Mouse (Mus musculus) left cerebral cortex, postnatal 14 days (tissue): ENCODE data around the gene St3gal3. TPM values are rescaled to one million over a fixed set of nuclear protein-coding genes. Genes with fewer than 3 reads are reported as not detected.

ENCODE experiments used
- DNase-seq, 2 experiments: peaks; one replicate each; pipeline ENCODE4 v3.0.0; 2021 to 2022; ENCODE audit warnings: low spot score in 2 of 2, mixed read lengths in 1 of 2
- intact Hi-C: fragments of 180-260 bp; cut with DNase I; formaldehyde crosslinking; loops from one replicate; pipeline ENCODE4 v1.15.1; 2025
- long read RNA-seq, 2 experiments: library from polyadenylated mRNA; stranded (forward); transcript quantifications; one replicate each; pipeline ENCODE4 v2.0.0; 2021
- total RNA-seq, 2 experiments: library from RNA; stranded (reverse); gene quantifications; 2 replicates each; pipeline ENCODE4 v1.2.3; 2021

The St3gal3 gene
- 10 to 100 TPM; 41.4 to 45.3 TPM for total RNA-seq
- long read RNA-seq, experiment 1, partial matches to known transcripts, result 1 of 18 reads
- long read RNA-seq, experiment 1, other reads (novel, unspliced or antisense), result 15 of 18 reads
- long read RNA-seq, experiment 2, partial matches to known transcripts, result 3 of 17 reads
- long read RNA-seq, experiment 2, other reads (novel, unspliced or antisense), result 9 of 17 reads

DNA sequence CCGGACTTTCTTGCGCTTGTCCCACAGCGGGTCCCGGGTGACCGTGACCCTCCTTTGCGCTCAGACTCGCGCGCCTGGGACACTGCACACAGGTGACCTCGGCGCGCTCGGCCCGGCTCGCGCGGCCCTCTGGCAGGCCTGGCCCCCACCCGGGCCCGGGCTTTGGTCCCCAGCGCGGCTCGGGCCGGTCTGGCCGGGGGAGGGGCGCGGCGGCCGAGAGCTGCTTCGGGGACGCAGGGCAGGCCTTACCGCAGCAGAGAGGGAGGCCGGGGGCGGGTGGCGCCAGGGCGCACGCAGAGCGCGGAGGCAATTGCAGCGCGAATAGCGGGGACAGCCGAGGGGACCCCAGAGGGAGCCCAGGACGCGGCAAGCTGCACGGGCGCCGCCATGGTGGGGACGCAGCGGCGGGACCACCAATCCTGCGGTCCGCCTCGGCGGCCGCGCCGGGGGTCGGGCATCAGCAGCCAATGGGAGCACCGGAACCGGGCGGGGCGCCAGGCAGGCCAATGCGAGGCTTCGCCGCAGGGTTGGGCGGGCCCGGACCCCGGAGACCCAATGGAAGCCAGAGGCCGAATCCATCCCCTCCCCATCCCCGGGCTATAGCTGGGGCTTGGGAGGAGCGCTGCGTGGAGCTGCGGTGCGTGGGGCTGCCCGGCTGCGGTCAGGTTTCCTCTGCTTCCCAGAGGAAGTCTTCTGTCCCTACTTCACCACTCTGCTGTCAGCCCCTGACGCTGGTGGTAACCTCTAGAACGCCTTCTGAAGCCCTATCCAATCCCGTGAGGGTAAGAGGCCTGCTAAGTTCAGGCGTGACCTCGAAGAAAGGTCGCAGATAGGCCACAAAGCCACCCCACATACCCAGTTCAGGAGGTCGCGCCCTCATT, at the start of gene St3gal3:
St3gal3 (minus strand) TSS at position 430 of the 881 bp plus-strand sequence.
- peak; percentile 98 to 99 for DNase-seq
- intact Hi-C loops, result loop anchor here (5.0 kb wide), 1 partner anchor 37 kb away; no protein-coding TSS in a partner anchor

DNA sequence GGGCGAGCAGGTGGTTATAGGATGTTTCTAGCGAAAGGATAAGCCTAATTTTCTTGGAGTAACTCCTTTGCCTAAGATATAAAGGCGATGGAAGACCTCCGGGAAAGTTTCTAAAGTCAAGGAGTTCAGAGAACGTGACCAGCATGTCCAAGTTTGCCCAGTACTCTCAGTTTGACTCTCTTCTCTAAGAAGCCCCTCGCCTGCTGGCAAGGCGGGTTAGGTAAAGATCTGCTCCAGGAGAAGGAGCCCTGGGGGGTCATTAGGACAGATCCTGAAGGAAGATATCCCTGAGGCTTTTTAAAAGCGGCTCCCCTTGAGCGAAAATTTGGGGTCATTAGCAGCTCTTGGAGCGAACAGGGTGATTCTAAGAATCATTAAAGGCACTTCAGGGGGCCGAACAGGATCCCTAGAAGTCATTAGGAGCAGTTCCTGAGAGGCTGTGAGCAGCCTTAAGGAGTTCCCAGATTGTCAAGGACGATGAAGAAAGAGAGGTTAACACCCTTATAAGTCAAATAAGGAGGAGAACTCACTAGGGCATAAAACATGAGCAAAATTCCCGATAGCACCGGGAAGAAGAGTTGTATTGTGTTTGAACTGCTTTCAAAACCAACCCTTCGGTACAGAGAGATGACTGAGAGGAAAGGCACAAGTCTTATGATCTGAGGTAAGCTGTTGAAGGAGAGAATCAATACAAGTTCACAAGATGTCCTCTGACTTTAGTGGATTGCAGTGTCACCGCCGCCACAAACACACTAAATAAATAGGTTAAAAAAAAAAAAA, 45.8 kb upstream of the St3gal3 start:
- intact Hi-C loops, result no loop called here
- no peak for DNase-seq

DNA sequence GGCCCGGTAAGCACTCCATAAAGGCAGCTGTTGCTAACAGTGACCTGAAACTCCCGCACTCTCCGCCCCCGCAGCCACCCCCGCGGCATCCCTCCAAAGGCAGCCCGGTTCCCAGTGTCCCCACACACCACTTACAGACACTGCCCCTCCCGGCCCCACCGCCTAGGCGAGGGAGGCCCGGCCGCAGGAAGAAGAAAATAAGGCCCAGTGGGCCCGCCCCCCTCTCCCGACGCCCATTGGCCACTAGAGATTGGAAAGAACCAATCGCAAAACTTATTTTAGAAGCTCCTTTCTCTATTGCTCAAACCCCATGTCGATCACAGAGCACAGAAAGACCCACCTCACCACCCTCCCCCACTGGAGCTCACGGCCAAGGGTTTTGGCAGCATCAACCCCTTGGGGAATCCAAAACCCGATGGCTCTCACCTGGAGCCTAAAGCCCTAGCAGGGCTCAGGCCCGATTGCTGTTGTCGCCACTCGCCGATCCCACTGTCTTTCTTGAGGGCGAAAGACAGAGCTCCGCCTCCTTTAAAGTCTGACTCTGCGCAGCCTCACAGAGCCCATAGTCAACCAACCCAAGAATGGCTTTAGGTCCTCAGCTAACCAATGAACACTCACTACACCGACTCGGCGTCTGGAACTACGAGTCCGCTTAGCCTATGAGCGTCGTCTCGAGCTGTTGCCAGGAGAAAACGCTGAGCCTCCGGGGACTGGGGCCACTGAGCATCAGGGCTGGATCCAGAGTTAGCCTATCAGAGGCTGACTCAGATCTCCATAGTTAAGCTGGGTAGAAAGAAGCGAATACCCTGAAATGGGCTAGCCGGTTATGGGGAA, 45.0 kb upstream of the St3gal3 start, which contains the start of gene Kdm4a:
Kdm4a (minus strand) TSS at position 577 of the 834 bp plus-strand sequence.
- intact Hi-C loops, result no loop called here

DNA sequence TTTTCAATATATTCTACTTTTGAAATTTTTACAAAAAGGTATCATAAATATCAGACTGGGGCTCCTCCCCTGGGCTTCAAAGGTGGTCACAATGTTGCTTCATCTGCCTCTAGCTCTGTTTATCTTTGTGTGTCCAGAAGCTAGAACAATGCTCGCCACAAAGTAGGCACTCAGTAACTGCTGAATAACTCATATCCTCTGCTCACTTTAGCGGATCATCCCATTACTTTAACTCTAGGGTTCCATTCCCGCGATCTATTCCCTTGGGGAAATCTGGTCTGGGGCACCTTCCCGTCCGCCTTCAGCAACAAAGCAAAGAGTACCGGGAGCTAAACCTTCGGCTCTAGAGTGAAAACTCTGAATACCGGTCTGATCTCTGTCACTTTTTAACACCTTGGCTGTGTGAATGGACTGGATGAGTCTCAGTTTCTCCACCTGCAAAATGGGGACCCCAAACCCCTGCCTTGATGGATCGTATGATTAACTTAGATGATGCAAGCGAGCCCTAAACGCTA, 44.3 kb upstream of the St3gal3 start:
- intact Hi-C loops, result no loop called here
- DNase-seq, result no peak

More for the DNA sequence above, 45.0 kb upstream of the St3gal3 start, which contains the start of gene Kdm4a:
- DNase-seq, result peak; percentile 95 to 98

DNA sequence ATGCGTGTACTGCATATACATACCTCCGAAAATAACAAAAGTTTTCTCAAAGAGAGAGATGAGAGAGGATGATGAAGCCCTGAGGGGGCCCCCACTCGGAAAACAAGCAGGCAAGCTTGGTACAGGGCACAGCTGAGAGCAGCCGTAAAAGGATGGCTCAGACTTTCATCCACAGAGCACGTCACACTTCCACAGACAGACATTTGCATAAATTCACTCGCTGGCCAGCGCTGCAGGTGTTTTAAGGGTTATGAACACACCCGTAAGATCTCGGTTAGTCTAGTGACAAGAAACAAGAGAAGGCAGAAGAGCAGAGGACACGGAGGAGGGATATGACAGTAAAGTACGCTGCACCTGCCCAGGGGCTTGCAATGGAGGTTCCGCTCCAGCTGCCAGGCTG, 37.7 kb upstream of the St3gal3 start:
- intact Hi-C loops, result no loop called here
- DNase-seq, result no peak

DNA sequence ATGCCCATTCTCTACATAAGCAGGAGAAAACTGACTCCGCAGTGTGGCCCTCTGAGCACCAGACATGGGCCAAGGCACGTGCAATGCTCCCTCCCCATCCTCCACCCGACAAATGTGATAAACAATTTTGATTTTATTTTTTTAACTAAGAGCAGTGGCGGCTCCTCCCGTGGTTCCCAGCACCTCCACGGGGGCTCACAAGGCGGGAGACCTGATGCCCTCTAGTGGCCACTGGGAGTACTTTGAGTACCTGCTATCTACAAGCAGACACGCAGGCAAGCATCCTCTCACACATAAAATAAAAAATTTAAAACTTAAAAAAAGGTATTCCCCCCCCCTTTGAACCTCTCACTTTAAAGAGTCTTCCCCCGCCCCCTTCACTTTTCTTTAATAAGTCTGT, 36.3 kb upstream of the St3gal3 start:
- intact Hi-C loops, result no loop called here
- DNase-seq, result no peak

DNA sequence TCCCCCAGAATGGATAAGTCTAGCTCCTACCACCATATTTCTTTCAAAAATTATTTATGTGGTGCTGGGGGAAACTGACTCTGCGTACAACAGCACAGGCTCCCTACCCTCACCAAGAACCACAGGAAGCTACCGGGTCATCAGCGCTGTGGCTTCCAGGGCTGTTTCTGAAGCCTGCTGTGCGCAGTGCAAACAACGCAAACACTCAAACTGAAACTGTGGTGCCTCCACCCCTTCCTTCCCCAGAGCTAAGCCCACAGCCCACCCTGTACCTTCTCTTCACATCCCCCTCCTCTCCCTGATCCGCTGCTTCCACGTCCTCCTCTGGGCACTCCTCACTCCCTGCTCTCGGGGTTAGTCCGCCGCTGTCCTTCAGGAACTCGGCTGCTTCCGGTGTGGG, 27.4 kb upstream of the St3gal3 start:
- intact Hi-C loops, result no loop called here
- no peak for DNase-seq

DNA sequence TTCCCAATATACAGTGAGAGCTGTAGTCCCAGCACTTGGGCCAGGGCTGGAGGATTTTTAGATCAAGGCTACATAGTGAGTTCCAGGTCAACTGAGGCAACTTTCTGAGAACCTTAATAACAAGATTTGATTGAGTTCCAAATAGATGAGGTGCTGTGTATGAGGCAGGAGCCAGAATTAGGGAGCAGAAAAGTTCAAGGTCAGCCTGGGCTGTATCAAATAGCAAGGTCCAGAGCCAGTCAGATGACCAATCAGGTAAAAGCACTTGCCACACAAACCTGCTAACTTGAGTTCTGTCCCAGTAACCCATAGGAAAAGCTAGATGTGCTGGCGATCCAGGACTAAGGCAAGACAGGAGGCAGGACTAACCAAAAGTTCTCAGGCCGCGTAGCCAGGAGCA, 23.0 kb upstream of the St3gal3 start:
- intact Hi-C loops, result no loop called here

DNA sequence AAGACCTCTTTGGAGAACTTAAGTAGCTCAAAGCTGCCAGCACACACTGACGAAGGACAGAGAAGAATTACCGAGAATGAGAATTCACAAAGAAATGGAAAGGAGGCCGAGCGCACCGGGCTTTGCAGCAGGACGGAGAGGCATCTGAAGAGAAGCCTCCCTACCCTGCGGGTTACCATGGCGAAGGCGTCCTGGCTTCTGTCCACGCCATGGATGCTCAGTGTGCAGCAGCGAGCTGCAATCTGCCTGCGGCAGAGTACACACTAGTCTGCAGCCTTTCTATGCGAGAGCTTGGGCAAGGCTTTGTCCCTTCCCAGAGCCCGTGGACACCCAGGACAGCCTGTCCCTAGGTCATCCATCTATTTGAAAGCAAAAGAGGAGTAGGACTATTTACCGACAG, 21.8 kb upstream of the St3gal3 start:
- intact Hi-C loops, result no loop called here
- DNase-seq, result no peak

More for the DNA sequence above, 23.0 kb upstream of the St3gal3 start:
- no peak for DNase-seq

DNA sequence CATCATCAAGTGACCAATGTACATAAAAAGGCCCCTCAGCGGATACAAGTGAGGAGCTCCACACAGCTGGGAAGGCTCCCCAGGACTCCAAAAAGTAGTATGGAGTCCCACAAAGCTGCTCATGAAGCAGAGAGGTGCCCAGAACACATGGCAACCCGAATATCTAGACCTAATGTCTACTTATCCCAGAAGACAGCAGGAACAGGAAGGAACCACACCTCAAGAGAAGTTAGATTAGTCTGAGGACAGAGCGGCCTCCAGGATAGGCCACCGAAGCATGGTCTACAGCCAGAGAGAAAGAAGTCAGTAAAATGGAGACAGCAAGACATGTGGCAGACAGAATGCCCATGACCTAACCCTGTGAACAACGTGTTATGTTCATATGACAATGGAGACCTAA, 20.2 kb upstream of the St3gal3 start:
- intact Hi-C loops, result no loop called here
- no peak for DNase-seq

DNA sequence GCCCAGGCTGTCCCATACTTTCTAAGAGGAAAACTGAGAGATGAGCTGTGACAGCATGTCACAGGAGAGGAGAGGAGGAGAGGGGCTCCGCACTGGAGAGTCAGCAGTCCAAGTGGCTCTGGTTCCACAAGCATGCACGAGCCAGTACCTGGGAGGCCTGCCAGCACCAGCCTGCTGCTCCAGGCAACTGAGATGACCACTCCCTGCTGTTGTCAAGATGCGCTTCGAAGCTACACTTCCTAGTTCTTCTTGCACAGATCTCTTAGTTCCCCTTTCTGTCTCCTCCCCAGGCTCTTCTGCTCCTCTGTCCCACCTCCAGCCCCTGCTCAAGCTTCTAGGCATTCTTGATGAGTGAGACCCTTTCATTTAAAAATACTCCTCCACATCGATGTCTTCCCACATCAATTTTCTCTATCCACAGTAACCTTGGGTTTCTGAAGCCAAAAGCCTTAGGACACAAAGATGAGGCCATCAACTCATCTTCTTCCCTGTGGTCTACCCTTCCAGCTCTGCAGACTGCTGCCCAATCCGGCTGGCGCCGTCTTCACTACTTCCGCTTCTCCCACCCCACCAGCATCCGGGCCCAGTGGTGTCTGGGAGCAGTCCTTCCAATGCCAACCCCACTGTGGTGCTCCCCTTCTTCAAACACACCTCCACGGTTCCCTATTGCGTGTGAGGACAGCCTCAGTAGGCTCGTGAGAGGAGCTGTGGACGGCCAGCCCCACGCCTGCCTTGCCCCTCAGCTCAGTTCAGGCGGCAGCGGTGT, 17.5 kb upstream of the St3gal3 start:
- intact Hi-C loops, result no loop called here
- peak; percentile 51 to 69 for DNase-seq

DNA sequence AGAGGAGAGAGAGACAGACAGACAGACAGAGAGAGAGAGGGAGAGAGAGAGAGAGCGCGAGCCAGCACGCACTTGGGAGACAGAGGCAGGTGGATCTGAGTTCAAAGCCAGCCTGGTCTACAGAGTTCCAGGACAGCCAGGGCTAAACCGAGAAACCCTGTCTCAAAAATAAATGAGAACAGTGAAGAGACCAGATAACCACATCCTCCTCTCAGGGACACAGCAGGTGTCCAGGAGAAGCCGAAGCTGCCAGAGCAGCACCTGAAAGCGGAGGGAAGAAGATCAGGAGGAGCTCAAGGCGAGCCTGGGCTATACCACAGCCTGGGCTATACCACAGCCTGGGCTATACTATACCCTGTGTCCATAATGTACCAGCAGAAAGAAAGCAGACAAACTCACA, 16.1 kb upstream of the St3gal3 start:
- no peak for DNase-seq
- intact Hi-C loops, result no loop called here

DNA sequence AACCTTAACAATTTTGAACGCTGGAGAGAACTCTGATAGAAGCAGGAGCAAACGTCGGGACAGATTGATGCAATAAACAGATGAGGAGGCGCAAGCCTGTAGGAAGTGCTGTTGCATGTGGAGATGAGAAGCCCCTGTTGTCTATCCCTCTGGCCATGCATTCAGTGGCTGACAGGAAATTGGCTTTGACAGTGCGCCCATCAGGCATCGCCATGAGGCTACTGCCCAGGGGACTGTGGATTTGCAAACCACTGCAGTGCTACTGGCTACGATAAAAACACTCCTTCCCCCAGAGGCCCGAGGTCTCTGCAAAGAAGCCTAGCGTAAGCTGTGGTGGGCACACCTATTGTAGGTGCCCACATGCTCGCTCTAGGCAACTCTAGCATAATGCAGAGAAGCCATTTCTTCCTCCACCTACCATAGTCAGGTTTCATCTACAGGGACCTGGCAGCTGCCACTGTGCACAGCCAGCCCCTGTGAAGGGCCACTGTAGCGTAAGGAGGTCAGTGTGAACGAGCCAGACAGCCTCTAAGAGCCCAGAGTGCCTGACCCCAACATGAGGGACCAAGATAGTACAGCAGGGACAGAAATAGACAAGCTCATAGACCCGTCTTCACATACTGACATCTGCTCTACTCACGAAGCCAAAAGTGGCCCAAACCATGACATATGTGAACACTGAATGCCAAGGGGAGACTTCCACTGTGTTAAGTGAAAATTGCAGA, 15.4 kb upstream of the St3gal3 start:
- intact Hi-C loops, result no loop called here
- DNase-seq, result no peak

DNA sequence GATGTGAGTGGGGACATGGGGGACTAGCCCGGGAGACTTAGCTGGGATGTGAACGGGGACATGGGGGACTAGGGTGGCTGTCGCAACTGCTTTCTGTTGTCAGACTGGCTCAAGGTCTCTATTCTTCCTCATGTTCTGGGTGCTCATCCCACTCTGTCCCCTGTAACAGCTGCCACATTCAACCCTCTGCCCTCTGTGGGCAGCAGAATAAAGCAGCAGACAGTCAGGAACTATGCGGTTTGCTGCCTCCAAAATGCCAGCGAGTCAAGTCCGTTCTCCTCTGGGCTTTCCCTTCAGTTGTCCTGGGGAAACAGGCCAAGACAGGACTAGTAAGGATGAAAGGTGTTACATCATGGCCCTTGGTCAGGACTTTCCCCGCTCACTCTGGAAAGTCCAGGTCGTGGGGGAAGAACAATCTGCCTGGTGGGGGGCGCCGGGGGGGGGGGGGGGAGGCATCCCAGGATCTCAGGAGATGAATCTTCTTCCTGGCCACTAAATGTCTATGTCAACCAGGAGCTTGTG, 14.4 kb upstream of the St3gal3 start:
- intact Hi-C loops, result no loop called here
- DNase-seq, result no peak

DNA sequence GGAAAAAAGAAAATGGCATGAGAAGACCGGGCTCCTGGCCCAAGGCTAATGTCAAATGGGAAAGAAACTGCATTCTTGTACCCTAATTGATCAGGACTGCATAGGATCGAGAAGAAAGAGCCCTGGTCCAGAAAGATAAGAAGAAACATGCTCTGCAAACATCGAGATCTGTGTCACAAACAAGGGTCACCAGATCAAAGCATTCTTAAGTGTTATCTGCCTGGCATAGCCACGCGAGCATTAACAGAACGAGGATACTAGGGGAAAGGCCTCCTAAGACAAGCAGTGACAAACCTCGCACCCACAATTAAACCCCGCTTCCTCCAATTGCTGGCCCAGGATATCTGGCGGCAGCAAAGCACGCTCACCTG, 13.6 kb upstream of the St3gal3 start:
- intact Hi-C loops, result no loop called here
- DNase-seq, result no peak

DNA sequence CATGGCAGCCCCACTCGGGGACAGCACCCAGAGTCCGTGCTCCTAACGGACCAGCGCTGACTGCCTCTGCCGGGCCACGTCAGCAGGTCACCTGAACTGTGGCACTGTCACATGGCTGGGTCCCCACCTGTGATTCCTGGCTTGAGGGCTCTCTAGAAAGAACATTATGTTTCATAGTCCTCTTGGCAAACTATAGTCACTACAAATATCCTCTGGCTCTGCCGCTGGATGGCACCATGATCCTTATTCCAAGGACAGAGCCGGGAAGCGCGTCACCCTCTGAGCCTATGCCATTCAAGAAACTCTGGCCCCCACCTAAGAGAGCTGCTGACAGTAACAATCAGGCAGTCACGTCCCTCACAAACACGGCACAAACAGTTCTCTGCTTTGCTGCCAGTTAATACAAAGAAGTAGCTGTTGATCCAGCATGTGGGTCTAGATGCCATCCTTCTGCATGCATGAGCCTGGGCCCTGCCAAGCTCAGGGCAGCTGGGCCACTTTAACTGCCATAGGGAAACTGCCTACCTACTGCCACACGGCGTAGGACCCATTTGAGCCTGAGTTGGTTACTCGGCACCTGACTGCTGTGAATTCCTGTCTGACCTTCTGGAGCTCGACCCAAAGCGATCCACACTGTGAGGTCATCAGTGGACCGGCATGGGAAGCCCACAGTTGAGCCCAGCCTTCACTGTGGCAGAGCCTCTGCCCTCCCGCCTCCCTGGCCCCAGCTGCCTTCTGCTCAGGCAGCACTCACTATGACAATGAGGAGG, 13.0 kb upstream of the St3gal3 start:
- intact Hi-C loops, result no loop called here
- peak; percentile 24 to 52 for DNase-seq

DNA sequence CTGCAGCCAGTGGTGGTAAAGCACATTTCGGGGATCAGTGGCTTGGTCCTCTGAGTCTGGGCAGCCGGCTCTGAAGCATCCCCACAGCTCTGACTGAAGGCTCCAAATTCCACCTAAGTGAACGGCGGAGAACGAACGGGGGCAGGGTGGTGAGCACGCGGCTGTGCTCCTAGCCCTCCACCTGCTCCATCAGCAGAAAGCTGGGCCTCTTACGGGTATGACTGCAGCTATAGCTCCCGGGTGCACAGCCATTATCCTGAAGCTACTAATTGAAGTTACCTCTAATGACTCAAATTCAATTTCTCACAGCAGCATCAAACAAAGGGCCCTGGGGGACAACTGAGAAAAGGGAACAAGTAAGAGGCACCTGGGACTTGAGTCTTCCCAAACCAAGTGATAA, 12.4 kb upstream of the St3gal3 start:
- intact Hi-C loops, result no loop called here
- DNase-seq, result no peak
